Mouse (Mus musculus) G1E (cell line): ENCODE results near the gene Ugt1a7c.

ENCODE experiments used
- CTCF ChIP-seq: IDR thresholded peaks from 2 replicates; pipeline ENCODE4 v1.5.1; 2012; ENCODE audit warnings: low read depth, low read length, inconsistent platforms, mixed read lengths
- POLR2AphosphoS5 ChIP-seq: IDR thresholded peaks from 2 replicates; pipeline ENCODE4 v1.6.1; 2012; ENCODE audit warnings: low read depth, low read length, inconsistent platforms; ENCODE audit not compliant: insufficient replicate concordance

DNA sequence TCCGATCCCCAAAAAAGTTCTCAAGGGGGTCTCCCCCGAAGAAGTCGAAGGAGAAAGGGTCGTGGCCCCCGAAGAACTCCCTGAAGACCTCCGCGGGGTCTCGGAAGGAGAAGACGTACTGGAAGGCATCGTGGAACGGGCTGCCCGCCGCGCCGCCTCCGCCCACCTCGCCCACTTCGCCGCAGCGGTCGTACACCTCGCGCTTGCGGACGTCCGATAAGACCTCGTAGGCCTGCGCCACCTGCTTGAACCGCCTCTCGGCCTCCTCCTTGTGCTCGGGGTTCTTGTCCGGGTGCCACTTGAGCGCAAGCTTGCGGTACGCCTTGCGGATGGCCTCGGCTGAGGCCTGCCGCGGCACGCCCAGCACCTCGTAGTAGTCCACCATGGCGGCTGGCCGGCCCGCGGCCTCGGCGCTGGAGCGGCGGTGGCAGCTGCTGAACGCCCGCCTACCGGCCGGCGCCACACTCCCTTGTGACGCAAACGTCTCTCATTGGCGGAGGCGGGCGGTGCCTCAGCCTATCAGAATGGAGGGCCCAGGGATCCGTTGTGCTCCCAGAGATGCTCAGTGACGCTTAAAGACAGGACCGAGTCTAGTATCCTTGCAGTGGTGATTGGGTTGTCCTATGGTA is 110.5 kb downstream of the Ugt1a7c start, which contains the start of gene Dnajb3:
- TF ChIP-seq CTCF (no peak), POLR2AphosphoS5 (no peak)
